Mouse (Mus musculus) B cell, adult 2 months (primary cell): ENCODE measurements around the gene Mlxip.

Source experiments
- DNase-seq, 2 experiments: peaks; one replicate each; pipeline ENCODE4 v3.0.0; 2022

Mlxip gene

GRCm38 (mm10) chr5:123394303-123394956 is at the start of gene Mlxip:
TSS of gene Mlxip (plus strand) at chr5:123394798.
- peak; percentile 83 to 84 for DNase-seq

DNA sequence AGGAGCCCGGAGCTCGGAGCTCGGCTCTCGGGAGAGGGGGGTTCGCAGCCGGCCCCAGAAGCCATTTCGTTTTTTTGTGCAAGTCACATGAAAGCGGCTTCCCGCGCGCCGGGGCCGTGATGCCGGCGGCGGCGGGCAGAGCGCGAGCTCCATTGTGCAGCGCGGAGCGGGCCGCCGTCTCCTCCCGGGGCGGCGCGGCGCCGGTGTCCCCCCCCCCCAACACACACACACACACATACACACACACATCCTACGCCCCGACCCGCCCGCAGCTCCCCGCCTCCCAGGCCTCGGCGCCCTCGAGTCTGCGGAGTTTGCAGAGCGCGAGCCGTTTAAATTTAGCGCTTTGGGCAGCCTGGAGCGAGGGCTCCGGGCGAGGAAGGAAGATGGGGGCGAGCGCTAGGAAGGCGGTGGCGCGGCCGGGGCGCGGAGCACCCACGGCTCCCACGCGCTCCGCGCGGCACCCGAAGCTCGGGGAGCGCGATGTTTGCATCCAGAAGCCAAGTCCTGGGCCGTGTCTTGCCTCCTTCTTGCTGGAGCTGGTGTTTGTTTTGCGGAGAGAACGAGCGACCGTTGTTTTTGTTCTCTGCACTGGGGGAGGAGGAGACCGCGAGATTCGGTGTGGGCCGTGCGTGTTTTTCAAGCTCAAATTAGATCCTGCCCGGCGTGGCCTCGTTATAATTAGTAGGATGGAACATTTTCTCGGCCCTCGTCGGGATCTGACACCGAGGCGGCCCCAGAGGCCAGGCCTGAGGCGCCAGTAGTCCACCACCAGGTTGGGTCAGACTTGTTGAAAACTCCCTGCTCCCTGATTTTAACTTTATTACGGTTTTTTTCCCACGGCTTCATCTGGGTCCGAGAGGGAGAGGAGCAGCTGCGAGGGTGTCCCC is 49.4 kb upstream of the Mlxip start:
- DNase-seq: peak; percentile 59 to 61

DNA sequence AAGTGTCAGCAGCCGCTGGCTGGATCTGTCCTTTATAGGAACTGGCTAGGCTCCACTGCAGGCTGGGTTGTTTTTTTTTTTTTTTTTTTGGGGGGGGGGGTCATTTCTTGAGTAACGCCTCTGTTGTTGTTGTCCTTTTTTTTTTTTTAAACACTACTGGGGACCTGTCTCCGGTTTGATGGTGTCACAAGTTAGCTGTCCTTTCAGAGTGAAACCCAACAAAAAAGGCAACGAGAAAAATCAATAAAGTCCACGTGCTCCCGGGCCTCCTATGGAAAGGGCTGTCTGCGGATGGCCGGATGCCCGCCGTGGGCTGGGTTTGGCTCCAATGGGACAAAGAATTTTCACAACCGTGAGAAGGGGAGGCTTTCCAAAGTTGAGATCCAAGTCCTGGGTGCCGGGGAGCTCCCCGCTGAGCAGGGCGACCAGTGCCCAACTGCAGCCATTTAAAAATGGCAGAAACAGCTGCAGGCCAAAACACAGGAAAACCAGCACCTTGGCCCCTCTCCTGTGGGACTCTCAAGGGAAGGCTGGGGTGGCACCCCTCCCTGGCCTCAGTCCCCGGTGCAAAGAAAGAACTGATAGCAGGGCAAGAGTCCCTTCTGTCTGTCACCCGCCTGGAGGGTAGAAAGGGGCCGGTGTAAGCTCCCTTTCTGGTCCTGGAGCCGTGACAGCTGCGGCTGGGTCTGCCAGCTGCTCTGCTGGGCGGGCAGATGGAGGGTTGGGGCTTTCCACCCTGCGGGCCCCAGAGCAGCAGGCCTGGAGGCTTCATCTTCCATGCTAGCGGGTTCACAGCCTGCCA is 48.5 kb upstream of the Mlxip start:
- peak; percentile 63 for DNase-seq

GRCm38 (mm10) chr5:123346701-123347270 is 47.8 kb upstream of the Mlxip start:
- DNase-seq: no peak

GRCm38 (mm10) chr5:123347985-123348384 is 46.6 kb upstream of the Mlxip start:
- no peak for DNase-seq

DNA sequence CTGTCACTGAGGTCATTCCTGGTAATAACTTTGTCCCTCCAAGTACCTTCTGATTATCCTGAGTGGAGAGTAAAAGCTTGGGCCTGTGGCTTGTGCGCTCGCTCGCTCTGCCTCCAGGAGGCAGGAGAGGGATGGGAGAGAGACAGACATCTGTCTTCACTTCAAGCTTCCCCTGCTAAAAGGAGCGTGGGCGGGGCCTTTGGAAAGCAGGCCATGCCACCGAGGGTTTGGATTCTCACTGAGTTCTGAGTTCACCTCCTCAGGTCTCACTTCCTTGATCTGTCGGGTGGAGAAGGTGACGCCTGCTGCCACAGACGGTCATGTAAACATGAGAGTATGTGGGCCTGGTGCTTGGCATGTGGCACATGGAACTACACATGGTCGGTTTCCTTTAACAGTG is 44.2 kb upstream of the Mlxip start:
- peak; percentile 73 to 74 for DNase-seq

DNA sequence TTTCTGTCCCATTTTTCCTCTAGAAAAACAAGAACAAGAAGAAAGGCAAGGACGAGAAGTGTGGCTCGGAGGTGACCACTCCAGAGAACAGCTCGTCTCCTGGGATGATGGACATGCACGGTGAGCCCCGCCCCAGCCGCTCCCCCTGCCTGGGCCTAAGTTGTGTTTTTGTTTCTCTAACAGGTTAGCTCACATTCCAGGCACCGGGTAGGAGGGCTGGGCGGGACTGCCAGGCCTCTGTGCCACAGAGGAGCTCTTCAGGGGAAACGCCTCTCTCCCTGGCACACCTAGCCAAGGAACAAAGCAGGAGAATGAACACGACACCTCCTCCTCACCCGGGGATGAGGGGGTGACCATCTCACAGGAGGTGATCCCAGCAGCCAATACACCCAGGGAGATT is 38.7 kb upstream of the Mlxip start:
- DNase-seq: no peak

GRCm38 (mm10) chr5:123357253-123357652 is 37.3 kb upstream of the Mlxip start:
- no peak for DNase-seq

DNA sequence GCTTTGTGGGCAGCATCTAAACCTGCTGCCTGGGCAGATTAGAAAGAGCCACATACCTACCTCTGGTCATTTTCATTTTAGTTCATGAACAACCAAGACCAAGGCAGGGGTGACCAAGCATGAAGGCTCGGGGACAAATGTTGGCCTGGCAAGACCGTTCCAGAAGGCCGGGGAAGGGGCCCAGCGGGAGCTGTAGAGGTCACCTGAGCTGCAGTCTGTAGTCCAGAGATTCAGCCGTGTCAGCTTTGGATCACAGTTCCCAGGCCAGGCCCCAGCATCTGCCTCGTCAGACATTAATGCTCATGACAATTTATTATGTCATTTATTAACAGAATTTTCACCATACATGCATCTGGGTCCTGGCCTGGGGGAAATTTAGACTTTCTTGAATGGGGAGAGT is 35.2 kb upstream of the Mlxip start:
- DNase-seq: no peak

- no peak for DNase-seq
These were observed 31.7 kb upstream of the Mlxip start for GRCm38 (mm10) chr5:123362911-123363310.

DNA sequence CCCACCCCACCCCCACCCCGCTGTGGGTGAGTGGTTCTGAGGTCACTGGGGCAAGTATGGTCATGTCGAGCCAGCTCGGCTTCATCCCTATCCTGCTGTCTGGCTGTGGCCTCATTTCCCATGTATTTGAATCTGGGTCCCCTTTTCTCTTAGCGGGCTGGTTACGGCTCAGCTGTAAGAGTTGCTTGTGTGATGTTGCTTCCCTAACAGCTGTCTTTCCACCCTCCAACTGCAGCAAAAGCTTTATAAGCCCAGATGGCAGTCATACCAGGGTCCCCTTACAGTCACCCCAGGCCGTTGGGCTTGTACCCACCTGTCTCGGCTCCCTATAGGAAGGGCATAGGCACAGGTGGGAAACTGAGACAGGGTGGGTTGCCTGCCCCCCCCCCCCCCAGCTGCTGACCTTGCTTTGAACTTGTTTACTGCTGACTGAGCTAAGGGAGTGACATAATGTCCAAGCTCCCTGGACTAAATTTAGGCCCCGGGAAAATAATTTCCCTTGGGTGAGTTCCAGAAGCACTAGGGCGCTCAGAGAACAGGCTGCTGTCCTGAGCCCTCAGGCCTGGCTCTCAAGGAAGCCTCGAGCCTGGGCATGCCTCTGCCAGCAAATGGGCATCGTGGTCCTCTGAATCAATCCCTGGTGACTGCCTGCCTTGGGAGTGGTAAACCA is 30.2 kb upstream of the Mlxip start:
- no peak for DNase-seq

DNA sequence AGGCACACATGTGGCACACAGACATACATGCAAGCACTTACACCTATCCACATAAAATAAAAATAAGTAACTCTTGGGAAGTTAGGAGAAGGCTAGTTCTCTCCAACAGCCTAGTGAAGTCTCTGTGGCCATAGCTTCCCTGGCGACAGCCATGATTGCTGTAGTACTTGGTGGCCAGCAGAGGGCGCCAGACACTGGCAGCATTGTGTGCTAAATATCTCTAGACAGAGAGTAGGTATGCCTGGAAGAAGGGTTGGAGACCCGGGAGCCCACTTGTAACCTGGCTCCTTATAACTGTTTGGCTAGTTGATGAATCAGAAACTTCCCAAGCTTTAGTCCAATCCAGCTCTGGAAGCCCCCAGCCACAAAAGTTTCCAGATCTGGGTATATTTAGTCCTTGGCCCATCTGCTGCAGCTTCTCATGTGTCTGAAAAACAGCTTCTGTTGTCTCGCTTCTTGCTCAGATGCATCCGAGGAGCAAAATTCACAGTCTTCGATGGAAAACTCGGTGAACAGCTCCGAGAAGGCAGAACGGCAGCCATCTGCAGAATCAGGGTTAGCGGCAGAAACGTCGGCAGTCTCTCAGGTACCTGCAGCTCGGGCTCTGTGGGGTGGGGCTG is 25.6 kb upstream of the Mlxip start:
- DNase-seq: peak; percentile 72 to 74

GRCm38 (mm10) chr5:123370049-123370448 is 24.5 kb upstream of the Mlxip start:
- no peak for DNase-seq

DNA sequence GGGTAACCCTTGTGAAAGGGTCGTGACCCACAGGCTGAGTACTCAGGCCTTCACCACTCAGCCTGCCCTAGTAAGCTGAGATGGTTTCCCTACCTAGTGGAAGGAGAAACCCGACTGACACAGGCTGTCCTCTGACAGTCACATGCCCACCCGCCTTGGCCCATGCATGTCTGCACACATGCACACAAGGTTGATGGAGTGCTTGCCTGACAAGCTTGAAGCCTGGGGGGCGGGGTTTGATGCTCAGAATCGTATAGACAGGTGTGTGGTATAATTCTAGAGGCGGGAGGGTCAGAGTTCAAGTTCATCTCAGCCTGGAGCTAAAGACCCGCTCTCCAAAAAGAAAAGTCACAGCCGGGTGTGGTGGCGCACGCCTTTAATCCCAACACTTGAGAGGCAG is 19.3 kb upstream of the Mlxip start:
- DNase-seq: no peak

GRCm38 (mm10) chr5:123375793-123376452 is 18.7 kb upstream of the Mlxip start:
- no peak for DNase-seq

DNA sequence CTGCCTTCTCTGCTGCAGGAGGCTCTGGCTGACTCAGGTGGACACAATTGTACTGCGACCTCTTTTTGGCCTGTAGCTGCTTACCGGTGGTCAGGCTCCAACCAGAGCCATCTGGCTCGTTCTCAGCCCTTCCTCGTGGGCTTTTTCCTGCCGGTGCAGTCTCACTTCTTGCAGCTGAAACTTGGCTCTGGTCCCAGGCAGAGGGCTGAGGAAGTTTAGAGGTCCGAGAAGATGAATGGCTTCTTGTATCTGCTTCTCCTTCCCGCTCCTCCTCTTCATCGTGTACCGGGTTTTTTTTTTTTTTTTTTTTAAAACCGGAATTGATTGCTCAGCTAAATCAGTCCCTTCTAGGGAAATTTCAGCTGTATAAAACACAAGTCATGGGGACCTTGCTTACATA is 18.0 kb upstream of the Mlxip start:
- DNase-seq: peak in 1 of 2 experiments; percentile 19

GRCm38 (mm10) chr5:123377120-123377955 is 17.3 kb upstream of the Mlxip start:
- peak; percentile 92 for DNase-seq

DNA sequence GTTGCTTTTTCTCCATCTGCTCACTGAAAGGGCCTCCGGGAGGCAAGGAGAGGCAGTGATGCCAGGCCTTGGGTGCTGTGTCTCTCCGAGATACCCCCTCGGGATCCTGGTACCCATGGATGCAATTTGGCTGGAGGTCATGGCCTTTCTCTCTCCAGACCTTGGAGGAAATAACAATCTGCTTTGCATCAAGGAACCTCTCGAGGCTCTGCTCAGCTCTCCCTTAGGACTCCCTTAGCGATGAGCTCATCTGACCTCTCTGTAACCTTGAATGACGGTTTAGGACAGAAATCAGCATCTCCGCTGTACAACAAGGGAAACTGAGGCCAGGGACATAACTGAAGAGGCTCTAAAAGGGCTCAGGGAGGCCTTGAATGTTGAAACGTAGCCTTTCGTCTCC is 15.9 kb upstream of the Mlxip start:
- DNase-seq: no peak

- DNase-seq: peak; percentile 61
These were observed 15.1 kb upstream of the Mlxip start for GRCm38 (mm10) chr5:123379504-123379931.

DNA sequence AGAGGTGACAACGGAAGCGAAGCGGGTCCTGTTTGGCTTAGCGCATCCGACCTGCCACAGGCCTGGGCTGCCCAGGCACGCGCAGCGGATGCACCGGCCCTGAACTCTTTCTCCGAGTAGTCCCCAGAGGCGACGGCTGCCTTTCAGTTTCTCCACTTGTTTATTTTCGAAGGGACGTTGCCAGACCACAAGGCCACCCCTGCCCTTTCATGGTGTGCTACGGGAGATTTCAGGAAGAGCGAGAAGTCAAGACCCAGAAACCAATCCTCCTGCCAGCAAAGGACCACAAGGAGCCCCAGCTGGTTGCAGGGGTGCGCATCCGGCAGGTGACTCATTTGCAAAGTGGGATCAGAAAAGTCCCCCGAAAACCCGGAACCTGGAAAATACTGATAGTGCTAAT is 12.6 kb upstream of the Mlxip start:
- peak; percentile 76 to 79 for DNase-seq
